Mouse (Mus musculus): ENCODE results near the gene Slc3a2. TPM values are rescaled to one million over a fixed set of nuclear protein-coding genes. Genes with fewer than 3 reads are reported as not detected.

The Slc3a2 gene
- total and polyA plus RNA-seq, 2 experiments from 2014 or later: 38.3 to 40.9 TPM

DNA sequence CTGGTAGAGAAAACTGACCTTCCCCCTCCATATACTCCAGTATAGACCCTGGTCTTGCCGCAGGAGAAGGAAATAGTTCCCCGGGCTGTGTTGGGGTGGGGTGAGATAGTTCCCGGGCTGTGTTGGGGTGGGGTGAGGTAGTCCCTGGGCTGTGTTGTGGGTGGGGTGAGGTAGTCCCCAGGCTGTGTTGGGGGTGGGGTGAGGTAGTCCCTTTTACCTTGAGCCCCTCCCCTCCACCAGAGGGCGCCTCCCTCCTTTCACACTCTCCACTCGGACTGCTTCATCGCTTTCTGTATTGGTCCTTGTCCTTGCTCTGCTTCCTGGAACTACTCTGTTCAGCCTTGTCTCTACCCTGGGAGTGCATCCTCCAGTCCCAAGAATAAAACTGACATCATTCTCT lies 27.8 kb downstream of the Slc3a2 start:
- Histone ChIP-seq H3K27me3 (ENCODE audit: control insufficient read depth, insufficient read depth, low read length) (no peaks in the 10 kb centered on the region), H3K27ac (ENCODE audit: low read depth) (no peak overlapping the region), H3K4me1 (ENCODE audit: control insufficient read depth, insufficient read depth) (no peaks in the 10 kb centered on the region), H3K9ac (replicated peaks; ENCODE audit: low read depth, low read length) (no peak overlapping the region), H3K4me3 (ENCODE audit: low read depth, low read length) (no peak overlapping the region), H3K36me3 (replicated peaks; ENCODE audit: control insufficient read depth, insufficient read depth, low read length) (no peaks in the 10 kb centered on the region), H3K9me3 (replicated peaks; ENCODE audit: control insufficient read depth, low read length) (no peaks in the 10 kb centered on the region), H3K4me2 (ENCODE audit: low read depth, low read length) (no peak overlapping the region)
- DNase-seq (ENCODE audit: low spot score) (no peak), ATAC-seq (ENCODE audit: insufficient read depth, low read depth) (peak; percentile 58; the same call in 1 of the 2 replicates)
- 34% methylated on average over 6 of the region's 6 CpGs for WGBS
- peak; percentile 24 for TF ChIP-seq CTCF (IDR thresholded peaks at IDR 0.05; ENCODE audit: low read depth)
- no peak for TF ChIP-seq EP300 (IDR thresholded peaks at IDR 0.05; ENCODE audit: low read depth)

DNA sequence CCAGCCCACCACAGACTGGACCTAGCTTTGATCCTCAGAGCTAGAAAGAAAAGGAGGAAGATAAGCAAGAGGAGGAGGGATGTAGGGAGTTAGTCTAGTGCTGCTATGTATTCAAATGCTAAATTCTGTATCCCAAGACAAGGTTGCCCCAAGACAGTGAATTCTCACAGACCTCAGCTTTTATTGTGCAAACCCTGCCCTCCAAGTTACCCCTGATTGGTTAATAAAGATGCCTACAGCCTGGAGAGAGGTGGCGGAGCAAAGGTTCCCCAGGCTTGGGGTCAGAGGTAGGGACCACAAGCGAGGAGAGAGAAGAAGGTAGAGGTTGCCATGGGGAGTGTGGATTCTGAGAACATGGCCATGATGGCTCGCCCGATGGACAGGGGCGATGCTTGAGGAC lies 30.4 kb downstream of the Slc3a2 start:
- Histone ChIP-seq H3K9ac (replicated peaks; ENCODE audit: low read depth, low read length) (no peak overlapping the region), H3K27me3 (ENCODE audit: control insufficient read depth, insufficient read depth, low read length) (no peaks in the 10 kb centered on the region), H3K9me3 (replicated peaks; ENCODE audit: control insufficient read depth, low read length) (no peaks in the 10 kb centered on the region), H3K4me3 (ENCODE audit: low read depth, low read length) (no peak overlapping the region), H3K36me3 (replicated peaks; ENCODE audit: control insufficient read depth, insufficient read depth, low read length) (no peaks in the 10 kb centered on the region), H3K4me2 (ENCODE audit: low read depth, low read length) (no peak overlapping the region), H3K4me1 (ENCODE audit: control insufficient read depth, insufficient read depth) (no peaks in the 10 kb centered on the region), H3K27ac (ENCODE audit: low read depth) (no peak overlapping the region)
- TF ChIP-seq CTCF (IDR thresholded peaks at IDR 0.05; ENCODE audit: low read depth) (no peak), EP300 (IDR thresholded peaks at IDR 0.05; ENCODE audit: low read depth) (no peak)
- no peak for ATAC-seq (ENCODE audit: insufficient read depth, low read depth)
- 86% methylated on average over 5 of the region's 5 CpGs for WGBS
- DNase-seq (ENCODE audit: low spot score): no peak

- no peak overlapping the region for H3K4me3 ChIP-seq (ENCODE audit: low read depth, low read length)
- H3K9me3 ChIP-seq (replicated peaks; ENCODE audit: control insufficient read depth, low read length): no peaks in the 10 kb centered on the region
- H3K27ac ChIP-seq (ENCODE audit: low read depth): no peak overlapping the region
- WGBS: 50% methylated on average over 9 of the region's 9 CpGs
- TF ChIP-seq EP300 (IDR thresholded peaks at IDR 0.05; ENCODE audit: low read depth): no peak
- DNase-seq (ENCODE audit: low spot score) (no peak), ATAC-seq (ENCODE audit: insufficient read depth, low read depth) (no peak)
- H3K9ac ChIP-seq (replicated peaks; ENCODE audit: low read depth, low read length): no peak overlapping the region
- no peaks in the 10 kb centered on the region for H3K27me3 ChIP-seq (ENCODE audit: control insufficient read depth, insufficient read depth, low read length)
- no peaks in the 10 kb centered on the region for H3K36me3 ChIP-seq (replicated peaks; ENCODE audit: control insufficient read depth, insufficient read depth, low read length)
- no peaks in the 10 kb centered on the region for H3K4me1 ChIP-seq (ENCODE audit: control insufficient read depth, insufficient read depth)
- H3K4me2 ChIP-seq (ENCODE audit: low read depth, low read length): no peak overlapping the region
Observed at GRCm38 (mm10) chr19:8691871-8692539, 31.2 kb downstream of the Slc3a2 start.

DNA sequence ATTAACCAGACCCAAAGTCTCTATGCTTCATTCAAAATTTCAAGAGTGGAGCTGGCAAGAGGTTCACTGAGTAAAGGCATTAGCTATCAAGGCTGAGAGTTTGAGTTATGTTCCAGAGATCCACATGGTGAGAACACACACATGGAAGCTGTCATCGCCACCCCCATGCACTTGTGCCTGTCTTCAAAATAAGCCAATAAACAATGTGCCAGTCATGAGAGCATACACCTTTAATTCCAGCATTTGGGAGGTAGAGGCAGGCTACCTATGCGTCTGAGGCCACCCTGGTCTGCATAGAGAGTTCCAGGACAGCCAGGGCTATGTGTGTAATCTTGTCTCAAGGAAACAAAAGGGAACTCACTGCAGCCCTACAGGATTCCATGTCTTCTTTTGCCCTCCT lies 39.5 kb downstream of the Slc3a2 start:
- WGBS: 67% methylated on average over 2 of the region's 2 CpGs
- H3K9me3 ChIP-seq (replicated peaks; ENCODE audit: control insufficient read depth, low read length): no peaks in the 10 kb centered on the region
- H3K4me2 ChIP-seq (ENCODE audit: low read depth, low read length): no peak overlapping the region
- ATAC-seq (ENCODE audit: insufficient read depth, low read depth) (no peak), DNase-seq (ENCODE audit: low spot score) (no peak)
- H3K36me3 ChIP-seq (replicated peaks; ENCODE audit: control insufficient read depth, insufficient read depth, low read length): no peaks in the 10 kb centered on the region
- H3K4me3 ChIP-seq (ENCODE audit: low read depth, low read length): no peak overlapping the region
- TF ChIP-seq EP300 (IDR thresholded peaks at IDR 0.05; ENCODE audit: low read depth) (no peak), CTCF (IDR thresholded peaks at IDR 0.05; ENCODE audit: low read depth) (no peak)
- H3K4me1 ChIP-seq (ENCODE audit: control insufficient read depth, insufficient read depth): 0 out of 2 replicates have a peak, but pooled peaks cover 1% of the 10 kb centered on the region
- no peaks in the 10 kb centered on the region for H3K27me3 ChIP-seq (ENCODE audit: control insufficient read depth, insufficient read depth, low read length)
- H3K27ac ChIP-seq (ENCODE audit: low read depth): no peak overlapping the region
- no peak overlapping the region for H3K9ac ChIP-seq (replicated peaks; ENCODE audit: low read depth, low read length)

DNA sequence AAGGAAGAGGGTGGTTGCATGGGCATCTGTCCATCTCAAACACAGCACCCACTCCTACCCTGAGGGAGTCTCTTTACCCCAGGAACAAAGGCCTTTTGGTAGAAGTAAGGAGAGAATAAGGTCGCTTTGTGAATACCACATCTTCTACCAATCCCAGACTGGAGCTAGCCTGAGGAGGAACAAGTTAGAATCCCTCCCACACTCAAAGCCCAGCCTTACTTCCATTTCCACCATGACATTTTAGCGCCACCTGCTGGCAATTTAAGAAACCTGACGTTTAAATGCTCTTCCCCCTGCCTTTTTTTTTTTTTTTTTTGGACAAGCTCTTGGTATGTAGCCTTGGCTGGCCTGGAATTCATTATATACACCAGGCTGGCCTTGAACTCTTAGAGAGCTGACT lies 40.2 kb downstream of the Slc3a2 start:
- no peak overlapping the region for H3K4me3 ChIP-seq (ENCODE audit: low read depth, low read length)
- H3K4me2 ChIP-seq (ENCODE audit: low read depth, low read length): no peak overlapping the region
- H3K4me1 ChIP-seq (ENCODE audit: control insufficient read depth, insufficient read depth): 0 out of 2 replicates have a peak, but pooled peaks cover 2% of the 10 kb centered on the region
- H3K27me3 ChIP-seq (ENCODE audit: control insufficient read depth, insufficient read depth, low read length): 0 out of 2 replicates have a peak, but pooled peaks cover 4% of the 10 kb centered on the region
- H3K36me3 ChIP-seq (replicated peaks; ENCODE audit: control insufficient read depth, insufficient read depth, low read length): no peaks in the 10 kb centered on the region
- no peaks in the 10 kb centered on the region for H3K9me3 ChIP-seq (replicated peaks; ENCODE audit: control insufficient read depth, low read length)
- H3K27ac ChIP-seq (ENCODE audit: low read depth): no peak overlapping the region
- TF ChIP-seq EP300 (IDR thresholded peaks at IDR 0.05; ENCODE audit: low read depth) (no peak), CTCF (IDR thresholded peaks at IDR 0.05; ENCODE audit: low read depth) (peak; percentile 91)
- ATAC-seq (ENCODE audit: insufficient read depth, low read depth) (peak; percentile 53), DNase-seq (ENCODE audit: low spot score) (peak; percentile 90)
- no peak overlapping the region for H3K9ac ChIP-seq (replicated peaks; ENCODE audit: low read depth, low read length)
- WGBS: 0% methylated on average over 3 of the region's 3 CpGs
